Mouse (Mus musculus) megakaryocyte-erythroid progenitor cell, adult 5-6 weeks (primary cell): ENCODE results near the gene Arf4. TPM values are rescaled to one million over a fixed set of nuclear protein-coding genes. Genes with fewer than 3 reads are reported as not detected.

Source experiments
- ATAC-seq: replicated peaks from 2 replicates; pipeline ENCODE4 v1.8.0; 2016; ENCODE audit warnings: mild to moderate bottlenecking, inconsistent platforms; ENCODE audit not compliant: severe bottlenecking, poor library complexity, low FRiP score, low TSS enrichment
- total RNA-seq, 2 experiments: library from RNA; stranded (forward) in 1 of 2; stranded (reverse) in 1 of 2; fragments of 200-1000, 215-1000 nt in 1 of 2; fragments of >200 nt in 1 of 2; fragmentation: Nextera tagmentation in 1 of 2; gene quantifications; 2 replicates each; pipeline ENCODE4 v1.2.3; 2014 to 2017

Gene Arf4
- total RNA-seq (2014; fragmentation: Nextera tagmentation): 122 TPM in 2 replicates
- 69.3 and 73.4 TPM in 2 replicates for total RNA-seq (2017)

GRCm38 (mm10) chr14:26637851-26638707 is at the start of gene Arf4:
Gene Arf4, plus strand, starts transcription at chr14:26638074.
- ATAC-seq: peak; percentile 97

- ATAC-seq: peak; percentile 66
Measured at GRCm38 (mm10) chr14:26591353-26591752, 46.5 kb upstream of the Arf4 start.

GRCm38 (mm10) chr14:26593281-26593895 is 44.5 kb upstream of the Arf4 start:
- ATAC-seq: peak; percentile 38; the same call in 1 of the 2 replicates

- peak; percentile 64 for ATAC-seq
Measured at GRCm38 (mm10) chr14:26595167-26595566, 42.7 kb upstream of the Arf4 start.

- ATAC-seq: peak; percentile 58
Measured at GRCm38 (mm10) chr14:26595695-26596365, 42.0 kb upstream of the Arf4 start.

GRCm38 (mm10) chr14:26605354-26605753 is 32.5 kb upstream of the Arf4 start:
- no peak for ATAC-seq

- ATAC-seq: no peak
Measured at GRCm38 (mm10) chr14:26609674-26610073, 28.2 kb upstream of the Arf4 start.

GRCm38 (mm10) chr14:26610689-26611088 is 27.2 kb upstream of the Arf4 start:
- no peak for ATAC-seq

GRCm38 (mm10) chr14:26625301-26625700 is 12.6 kb upstream of the Arf4 start:
- 0 out of 2 replicates have a peak, but pooled peaks have one; percentile 52 for ATAC-seq

- no peak for ATAC-seq
Measured at GRCm38 (mm10) chr14:26626605-26627140, 11.2 kb upstream of the Arf4 start.

GRCm38 (mm10) chr14:26637025-26637850 is 636 bp upstream of the Arf4 start:
- no peak; the same call in 1 of the 2 replicates for ATAC-seq

- peak; percentile 53 for ATAC-seq
Measured at GRCm38 (mm10) chr14:26638708-26639084, 822 bp downstream of the Arf4 start.

- no peak for ATAC-seq
Measured at GRCm38 (mm10) chr14:26639251-26639650, 1.4 kb downstream of the Arf4 start.

GRCm38 (mm10) chr14:26639961-26640360 is 2.1 kb downstream of the Arf4 start:
- ATAC-seq: peak; percentile 32; the same call in 1 of the 2 replicates

- no peak for ATAC-seq
Measured at GRCm38 (mm10) chr14:26643006-26643624, 5.2 kb downstream of the Arf4 start.

GRCm38 (mm10) chr14:26645989-26646650 is 8.2 kb downstream of the Arf4 start:
- ATAC-seq: no peak

GRCm38 (mm10) chr14:26647811-26648210 is 9.9 kb downstream of the Arf4 start:
- no peak for ATAC-seq

- peak; percentile 67 for ATAC-seq
Measured at GRCm38 (mm10) chr14:26651901-26652300, 14.0 kb downstream of the Arf4 start.
